Mouse (Mus musculus): ENCODE results near the gene Snrpf. TPM values are rescaled to one million over a fixed set of nuclear protein-coding genes. Genes with fewer than 3 reads are reported as not detected.
A peak's percentile ranks its signal among the peaks of the same experiment; 100 is the strongest.

The Snrpf gene
- total and polyA plus RNA-seq, 3 experiments = 144 to 186 (median 184) TPM

- TF ChIP-seq ELF1 (IDR thresholded peaks at IDR 0.05; ENCODE audit: low read depth, low read length) (peak; percentile 44; the same call in 1 of the 2 replicates), USF2 (conservative IDR thresholded peaks at IDR 0.05; ENCODE audit: low read depth, low read length) (no peak; the same call in 1 of the 2 replicates), JUND (conservative IDR thresholded peaks at IDR 0.05; ENCODE audit: low read depth, low read length) (no peak), NRF1 (IDR thresholded peaks at IDR 0.05; ENCODE audit: low read depth, low read length) (0 out of 2 replicates have a peak, but pooled peaks have one; percentile 29), POLR2AphosphoS2 (IDR thresholded peaks at IDR 0.05; ENCODE audit: low read depth, low read length) (no peak), USF1 (IDR thresholded peaks at IDR 0.05; ENCODE audit: low read depth, low read length) (peak; percentile 56), CHD1 (IDR thresholded peaks at IDR 0.05; ENCODE audit: low read depth, low read length) (peak; percentile 87), PAX5 (IDR thresholded peaks at IDR 0.05; ENCODE audit: low read length) (no peak), EP300 (IDR thresholded peaks at IDR 0.05; ENCODE audit: low read length) (peak; percentile 75), RCOR1 (conservative IDR thresholded peaks at IDR 0.05; ENCODE audit: low read depth, low read length) (no peak), ZKSCAN1 (IDR thresholded peaks at IDR 0.05; ENCODE audit: borderline replicate concordance, low read depth, low read length) (no peak), SMC3 (IDR thresholded peaks at IDR 0.05; ENCODE audit: low read depth, low read length) (peak; percentile 20), RAD21 (IDR thresholded peaks at IDR 0.05; ENCODE audit: low read depth, low read length) (no peak), UBTF (IDR thresholded peaks at IDR 0.05; ENCODE audit: low read depth, low read length) (0 out of 2 replicates have a peak, but pooled peaks have one; percentile 85), CHD2 (IDR thresholded peaks at IDR 0.05; ENCODE audit: low read length) (peak; percentile 78), MAX (IDR thresholded peaks at IDR 0.05; ENCODE audit: low read length) (peak; percentile 82), IRF4 (IDR thresholded peaks at IDR 0.05; ENCODE audit: low read depth, low read length) (peak; percentile 86), ETS1 (conservative IDR thresholded peaks at IDR 0.05; ENCODE audit: low read depth, low read length) (peak; percentile 76), KAT2A (IDR thresholded peaks at IDR 0.05; ENCODE audit: insufficient replicate concordance, low read length) (no peak), CTCF (conservative IDR thresholded peaks at IDR 0.05 in 1 of 2, IDR thresholded peaks at IDR 0.05 in 1 of 2; ENCODE audit: low read depth in 2 of 2, low read length in 2 of 2) (no peak), HCFC1 (IDR thresholded peaks at IDR 0.05; ENCODE audit: low read depth, low read length) (peak; percentile 33; the same call in 1 of the 2 replicates), MAZ (IDR thresholded peaks at IDR 0.05; ENCODE audit: low read depth, low read length) (peak; percentile 80), POLR2A (IDR thresholded peaks at IDR 0.05; ENCODE audit: low read depth, low read length) (peak; percentile 89), E2F4 (IDR thresholded peaks at IDR 0.05; ENCODE audit: insufficient replicate concordance, low read depth, low read length) (no peak), NELFE (IDR thresholded peaks at IDR 0.05; ENCODE audit: low read depth, low read length) (peak; percentile 68), TCF12 (IDR thresholded peaks at IDR 0.05; ENCODE audit: low read depth, low read length) (peak; percentile 80), ZMIZ1 (IDR thresholded peaks at IDR 0.05; ENCODE audit: low read depth, low read length) (peak; percentile 85), TBP (conservative IDR thresholded peaks at IDR 0.05; ENCODE audit: low read depth, low read length) (peak; percentile 89), BHLHE40 (IDR thresholded peaks at IDR 0.05; ENCODE audit: low read depth, low read length) (peak; percentile 71; the same call in 1 of the 2 replicates), JUN (IDR thresholded peaks at IDR 0.05; ENCODE audit: insufficient read depth, low read depth, low read length) (peak; percentile 44; the same call in 1 of the 2 replicates), SIN3A (IDR thresholded peaks at IDR 0.05; ENCODE audit: low read length) (peak; percentile 56; the same call in 1 of the 2 replicates), MEF2A (IDR thresholded peaks at IDR 0.05; ENCODE audit: borderline replicate concordance, low read depth, low read length) (peak; percentile 98), MYC (IDR thresholded peaks at IDR 0.05; ENCODE audit: low read depth, low read length) (peak; percentile 93), MAFK (IDR thresholded peaks at IDR 0.05; ENCODE audit: insufficient replicate concordance, low read length) (0 out of 2 replicates have a peak, but pooled peaks have one; percentile 15), ZC3H11A (IDR thresholded peaks at IDR 0.05; ENCODE audit: low read depth, low read length) (no peak), ZNF384 (IDR thresholded peaks at IDR 0.05; ENCODE audit: low read depth, low read length) (no peak), MXI1 (IDR thresholded peaks at IDR 0.05; ENCODE audit: low read depth, low read length) (no peak; the same call in 1 of the 2 replicates), GABPA (IDR thresholded peaks at IDR 0.05; ENCODE audit: insufficient replicate concordance, low read depth, low read length) (no peak)
Measured at GRCm38 (mm10) chr10:93547741-93548270, 41.7 kb downstream of the Snrpf start.

More at GRCm38 (mm10) chr10:93547741-93548270, 41.7 kb downstream of the Snrpf start:
- peak; percentile 98 for DNase-seq (ENCODE audit: extremely low read depth)
- Histone ChIP-seq H3K9ac (ENCODE audit: insufficient read depth, low read depth) (peak overlapping the region; percentile 75), H3K79me2 (replicated peaks; ENCODE audit: control insufficient read depth, extremely low read depth, insufficient read depth, poor library complexity, severe bottlenecking) (no peaks in the 10 kb centered on the region), H3K4me1 (ENCODE audit: control insufficient read depth in 1 of 2, insufficient read depth in 2 of 2) (peaks cover 19 to 79% of the 10 kb centered on the region in 2 experiments), H3K4me2 (ENCODE audit: insufficient read depth, low read depth, poor library complexity, severe bottlenecking) (peak overlapping the region; percentile 47), H3K27me3 (replicated peaks) (no peaks in the 10 kb centered on the region), H3K4me3 (replicated peaks in 1 of 3; ENCODE audit: low read depth in 2 of 3, low read length in 2 of 3, poor library complexity in 1 of 3) (no peak overlapping the region), H3K9me3 (replicated peaks; ENCODE audit: low read length) (no peaks in the 10 kb centered on the region), H3K27ac (ENCODE audit: insufficient read depth, low read depth) (peak overlapping the region; percentile 99), H3K36me3 (replicated peaks in 1 of 2; ENCODE audit: control insufficient read depth in 1 of 2, insufficient read depth in 1 of 2, low read length in 1 of 2) (peaks cover 2 to 17% of the 10 kb centered on the region in 2 experiments)
- in situ Hi-C loops (cut with MboI; ENCODE audit: low pct_ligation_motif_present, low pct_unique_long_range_greater_than_20kb, low sequenced_read_pairs) = no loop called here
- dilution Hi-C loops (cut with MboI; ENCODE audit: extremely low pct_ligation_motif_present, extremely low pct_unique_long_range_greater_than_20kb, low sequenced_read_pairs) = no loop called here
